Mouse (Mus musculus) intestine, embryonic 16.5 days (tissue): ENCODE data around the gene L3mbtl4. TPM values are rescaled to one million over a fixed set of nuclear protein-coding genes. Genes with fewer than 3 reads are reported as not detected.

Experiments
- ATAC-seq: fragments of 200-750 bp; cut with Nextera tagmentation; 2 replicates; pipeline ENCODE4 v1.8.0; 2017; ENCODE audit warnings: moderate TSS enrichment, moderate library complexity
- H3K27ac ChIP-seq: fragments of 300-500 bp; sonication (generic); 2 replicates; pipeline ENCODE4 v1.5.1; 2014; ENCODE audit warnings: mild to moderate bottlenecking, low read length
- H3K27me3 ChIP-seq: fragments of 300-500 bp; sonication (generic); replicated peaks from 2 replicates; pipeline ENCODE4 v1.6.1; 2014; ENCODE audit warnings: low read length, control low read depth, mixed read lengths; ENCODE audit not compliant: control insufficient read depth, insufficient read depth
- H3K36me3 ChIP-seq: fragments of 300-500 bp; sonication (generic); 2 replicates; pipeline ENCODE4 v1.6.1; 2014; ENCODE audit warnings: low read length, control low read depth; ENCODE audit not compliant: control insufficient read depth, insufficient read depth
- H3K4me1 ChIP-seq: fragments of 300-500 bp; sonication (generic); 2 replicates; pipeline ENCODE4 v1.6.1; 2014; ENCODE audit warnings: low read length, control low read depth, mixed read lengths; ENCODE audit not compliant: control insufficient read depth, insufficient read depth
- H3K4me2 ChIP-seq: fragments of 300-500 bp; sonication (generic); 2 replicates; pipeline ENCODE4 v1.6.1; 2014; ENCODE audit warnings: low read depth, low read length, control low read depth
- H3K4me3 ChIP-seq: fragments of 300-500 bp; sonication (generic); 2 replicates; pipeline ENCODE4 v1.5.1; 2014; ENCODE audit warnings: mild to moderate bottlenecking, low read length
- H3K9ac ChIP-seq: fragments of 300-500 bp; sonication (generic); 2 replicates; pipeline ENCODE4 v1.6.1; 2014; ENCODE audit warnings: low read depth, low read length
- H3K9me3 ChIP-seq: fragments of 300-500 bp; sonication (generic); 2 replicates; pipeline ENCODE4 v1.6.1; 2016; ENCODE audit warnings: low read length, control low read depth; ENCODE audit not compliant: control insufficient read depth
- WGBS: fragments of 180-500 bp; shearing (Covaris S2); extraction: QIAGEN DNeasy Blood & Tissue Kit; methylation state at CpG from one replicate; pipeline ENCODE4 v1.1.7; 2014; 5-methylcytosine and 5-hydroxymethylcytosine counted together
- polyA plus RNA-seq: library from polyadenylated mRNA; unstranded; fragments of >200 nt; fragmentation: Nextera tagmentation; extraction: Ambion mirVana; gene quantifications from 2 replicates; pipeline ENCODE4 v1.2.1, GENCODE M21; 2015

Gene L3mbtl4
- polyA plus RNA-seq, 1 experiment from 2014 or later, result 0.46 TPM

GRCm38 (mm10) chr17:68672088-68672504, 398.5 kb downstream of the L3mbtl4 start:
- Histone ChIP-seq H3K27me3 (no peaks in the 10 kb centered on the region), H3K9me3 (no peaks in the 10 kb centered on the region), H3K36me3 (no peaks in the 10 kb centered on the region), H3K9ac (no peak overlapping the region), H3K27ac (no peak overlapping the region), H3K4me3 (no peak overlapping the region), H3K4me2 (no peak overlapping the region), H3K4me1 (no peaks in the 10 kb centered on the region)
- no peak for ATAC-seq
- WGBS, result 69% methylated on average over 7 of the region's 7 CpGs

- Histone ChIP-seq H3K4me1 (no peaks in the 10 kb centered on the region), H3K4me2 (no peak overlapping the region), H3K4me3 (no peak overlapping the region), H3K9ac (no peak overlapping the region), H3K27me3 (no peaks in the 10 kb centered on the region), H3K36me3 (no peaks in the 10 kb centered on the region), H3K27ac (no peak overlapping the region), H3K9me3 (no peaks in the 10 kb centered on the region)
- ATAC-seq, result no peak
- WGBS, result 72% methylated on average over 5 of the region's 5 CpGs
These were observed 437.1 kb downstream of the L3mbtl4 start for GRCm38 (mm10) chr17:68710701-68711100.

GRCm38 (mm10) chr17:68711350-68711749, 437.8 kb downstream of the L3mbtl4 start:
- peak; percentile 71; the same call in 1 of the 2 replicates for ATAC-seq
- H3K27ac ChIP-seq, result no peak overlapping the region
- no peaks in the 10 kb centered on the region for H3K36me3 ChIP-seq
- no peaks in the 10 kb centered on the region for H3K27me3 ChIP-seq
- H3K4me1 ChIP-seq, result no peaks in the 10 kb centered on the region
- H3K9me3 ChIP-seq, result no peaks in the 10 kb centered on the region
- H3K9ac ChIP-seq, result no peak overlapping the region
- no peak overlapping the region for H3K4me3 ChIP-seq
- H3K4me2 ChIP-seq, result no peak overlapping the region
- 79% methylated on average over 3 of the region's 3 CpGs for WGBS

GRCm38 (mm10) chr17:68748296-68748695, 474.7 kb downstream of the L3mbtl4 start:
- Histone ChIP-seq H3K9me3 (no peaks in the 10 kb centered on the region), H3K27me3 (no peaks in the 10 kb centered on the region), H3K36me3 (no peaks in the 10 kb centered on the region), H3K4me2 (no peak overlapping the region), H3K9ac (no peak overlapping the region), H3K4me1 (no peaks in the 10 kb centered on the region), H3K27ac (no peak overlapping the region), H3K4me3 (no peak overlapping the region)
- WGBS, result 55% methylated on average over 1 of the region's 1 CpGs
- ATAC-seq, result no peak

GRCm38 (mm10) chr17:68750513-68750912, 476.9 kb downstream of the L3mbtl4 start:
- H3K4me2 ChIP-seq, result no peak overlapping the region
- H3K4me3 ChIP-seq, result no peak overlapping the region
- no peaks in the 10 kb centered on the region for H3K36me3 ChIP-seq
- no peak overlapping the region for H3K27ac ChIP-seq
- no peaks in the 10 kb centered on the region for H3K27me3 ChIP-seq
- 81% methylated on average over 6 of the region's 6 CpGs for WGBS
- no peak overlapping the region for H3K9ac ChIP-seq
- no peaks in the 10 kb centered on the region for H3K9me3 ChIP-seq
- no peak for ATAC-seq
- H3K4me1 ChIP-seq, result no peaks in the 10 kb centered on the region

- H3K9me3 ChIP-seq, result no peaks in the 10 kb centered on the region
- H3K27ac ChIP-seq, result no peak overlapping the region
- WGBS, result 79% methylated on average over 7 of the region's 7 CpGs
- H3K4me1 ChIP-seq, result no peaks in the 10 kb centered on the region
- H3K36me3 ChIP-seq, result no peaks in the 10 kb centered on the region
- no peak for ATAC-seq
- no peak overlapping the region for H3K4me3 ChIP-seq
- no peak overlapping the region for H3K4me2 ChIP-seq
- H3K27me3 ChIP-seq, result no peaks in the 10 kb centered on the region
- no peak overlapping the region for H3K9ac ChIP-seq
These were observed 479.5 kb downstream of the L3mbtl4 start for GRCm38 (mm10) chr17:68753112-68753511.

DNA sequence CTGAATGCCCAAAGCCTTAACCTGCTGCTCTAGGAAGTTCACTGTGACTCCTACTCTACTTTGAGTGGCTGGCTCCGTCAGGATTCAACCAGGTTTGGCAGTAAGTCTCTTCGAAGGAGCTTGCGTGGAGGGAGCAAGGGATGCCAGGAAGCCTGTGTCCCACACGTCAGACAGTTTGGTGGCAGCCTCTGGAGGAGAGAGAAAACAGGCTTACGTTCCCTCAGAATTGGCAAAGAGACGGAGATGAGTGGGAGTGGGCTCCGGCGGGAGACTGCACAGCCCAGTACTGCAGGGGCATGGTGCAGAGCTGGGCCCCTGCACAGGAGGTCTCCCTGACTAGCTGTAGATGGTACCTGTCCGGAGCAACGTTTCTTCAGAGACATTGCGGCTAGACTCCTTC, 481.2 kb downstream of the L3mbtl4 start:
- no peaks in the 10 kb centered on the region for H3K9me3 ChIP-seq
- H3K9ac ChIP-seq, result no peak overlapping the region
- WGBS, result 92% methylated on average over 11 of the region's 11 CpGs
- no peak overlapping the region for H3K27ac ChIP-seq
- H3K36me3 ChIP-seq, result no peaks in the 10 kb centered on the region
- no peaks in the 10 kb centered on the region for H3K27me3 ChIP-seq
- H3K4me2 ChIP-seq, result no peak overlapping the region
- no peak overlapping the region for H3K4me3 ChIP-seq
- ATAC-seq, result no peak
- no peaks in the 10 kb centered on the region for H3K4me1 ChIP-seq

GRCm38 (mm10) chr17:68758428-68758827, 484.8 kb downstream of the L3mbtl4 start:
- Histone ChIP-seq H3K9ac (no peak overlapping the region), H3K4me3 (no peak overlapping the region), H3K36me3 (no peaks in the 10 kb centered on the region), H3K27me3 (no peaks in the 10 kb centered on the region), H3K9me3 (no peaks in the 10 kb centered on the region), H3K4me2 (no peak overlapping the region), H3K4me1 (no peaks in the 10 kb centered on the region), H3K27ac (no peak overlapping the region)
- no peak for ATAC-seq
- 62% methylated on average over 5 of the region's 5 CpGs for WGBS

DNA sequence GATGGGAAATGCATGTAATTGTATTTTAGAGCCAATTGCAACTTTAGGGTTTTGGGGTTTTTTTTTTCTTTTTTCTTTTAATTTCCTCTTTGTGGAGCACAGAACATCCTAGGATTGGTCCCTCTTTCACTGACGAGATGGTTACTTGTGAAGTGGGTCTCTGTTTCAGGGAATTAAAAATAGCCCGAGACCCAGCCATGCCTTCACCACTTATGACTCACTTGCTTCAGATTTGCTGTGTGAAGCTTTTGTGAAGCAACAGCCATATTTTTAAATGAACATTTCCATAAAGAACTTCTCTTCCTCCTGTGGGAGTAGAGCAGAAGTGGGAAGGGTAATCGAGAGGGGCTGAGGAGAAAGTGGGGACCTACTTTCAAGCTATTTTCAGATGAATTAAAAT, 485.3 kb downstream of the L3mbtl4 start:
- H3K4me2 ChIP-seq, result no peak overlapping the region
- H3K4me3 ChIP-seq, result no peak overlapping the region
- no peak for ATAC-seq
- H3K9ac ChIP-seq, result no peak overlapping the region
- H3K4me1 ChIP-seq, result no peaks in the 10 kb centered on the region
- H3K27ac ChIP-seq, result no peak overlapping the region
- H3K9me3 ChIP-seq, result no peaks in the 10 kb centered on the region
- no peaks in the 10 kb centered on the region for H3K27me3 ChIP-seq
- WGBS, result 79% methylated on average over 3 of the region's 3 CpGs
- H3K36me3 ChIP-seq, result no peaks in the 10 kb centered on the region

- H3K4me1 ChIP-seq, result no peaks in the 10 kb centered on the region
- H3K27ac ChIP-seq, result no peak overlapping the region
- H3K27me3 ChIP-seq, result no peaks in the 10 kb centered on the region
- ATAC-seq, result no peak
- no peak overlapping the region for H3K9ac ChIP-seq
- H3K4me3 ChIP-seq, result no peak overlapping the region
- no peaks in the 10 kb centered on the region for H3K9me3 ChIP-seq
- no peaks in the 10 kb centered on the region for H3K36me3 ChIP-seq
- H3K4me2 ChIP-seq, result no peak overlapping the region
- WGBS, result 83% methylated on average over 1 of the region's 1 CpGs
These were observed 486.4 kb downstream of the L3mbtl4 start for GRCm38 (mm10) chr17:68759978-68760377.
